Mouse (Mus musculus) left cerebral cortex, postnatal 10 days (tissue): ENCODE results near the gene Mien1. TPM values are rescaled to one million over a fixed set of nuclear protein-coding genes. Genes with fewer than 3 reads are reported as not detected.
A peak's percentile ranks its signal among the peaks of the same experiment; 100 is the strongest.

Source experiments
- DNase-seq, 2 experiments: peaks; one replicate each; pipeline ENCODE4 v3.0.0; 2021 to 2022; ENCODE audit warnings: low spot score in 2 of 2, mixed read lengths in 1 of 2; ENCODE audit errors: extremely low spot score in 1 of 2
- intact Hi-C: fragments of 180-260 bp; cut with DNase I; formaldehyde crosslinking; loops from one replicate; pipeline ENCODE4 v1.15.1; 2025
- total RNA-seq, 2 experiments: library from RNA; stranded (reverse); gene quantifications; 2 replicates each; pipeline ENCODE4 v1.2.3; 2021

The Mien1 gene
- total RNA-seq, 2 experiments from 2014 or later, result 104 to 117 TPM

GRCm38 (mm10) chr11:98445238-98445637 lies 6.4 kb upstream of the Mien1 start:
- DNase-seq, result no peak
- intact Hi-C loops, result no loop called here

GRCm38 (mm10) chr11:98443688-98444087 lies 4.9 kb upstream of the Mien1 start:
- DNase-seq, result no peak
- intact Hi-C loops, result no loop called here

GRCm38 (mm10) chr11:98437441-98437840 lies 1.4 kb downstream of the Mien1 start:
- peak in 1 of 2 experiments; percentile 22 for DNase-seq
- intact Hi-C loops, result loop anchor here (5.0 kb wide), 1 partner anchor 90 kb away; the partner anchor contains the start of gene Ppp1r1b

- intact Hi-C loops, result loop anchor here (5.0 kb wide), 1 partner anchor 88 kb away; the partner anchor contains the start of gene Ppp1r1b
- DNase-seq, result peak in 1 of 2 experiments; percentile 17
Observed at GRCm38 (mm10) chr11:98435723-98436122, 3.1 kb downstream of the Mien1 start.

- intact Hi-C loops, result no loop called here
- DNase-seq, result no peak
Observed at GRCm38 (mm10) chr11:98431743-98432502, 6.9 kb downstream of the Mien1 start.

- intact Hi-C loops, result no loop called here
Observed at GRCm38 (mm10) chr11:98428436-98428835, 10.4 kb downstream of the Mien1 start.

GRCm38 (mm10) chr11:98426592-98426991 lies 12.2 kb downstream of the Mien1 start:
- intact Hi-C loops, result no loop called here
- DNase-seq, result no peak

More at GRCm38 (mm10) chr11:98428436-98428835, 10.4 kb downstream of the Mien1 start:
- DNase-seq, result no peak

- intact Hi-C loops, result no loop called here
- DNase-seq, result no peak
Observed at GRCm38 (mm10) chr11:98418939-98419547, 19.7 kb downstream of the Mien1 start.

GRCm38 (mm10) chr11:98418273-98418672 lies 20.5 kb downstream of the Mien1 start:
- intact Hi-C loops, result no loop called here
- DNase-seq, result no peak

GRCm38 (mm10) chr11:98417074-98417473 lies 21.7 kb downstream of the Mien1 start:
- no peak for DNase-seq
- intact Hi-C loops, result no loop called here

GRCm38 (mm10) chr11:98414162-98414561 lies 24.6 kb downstream of the Mien1 start:
- no peak for DNase-seq
- intact Hi-C loops, result no loop called here

GRCm38 (mm10) chr11:98413731-98414130 lies 25.1 kb downstream of the Mien1 start:
- no peak for DNase-seq
- intact Hi-C loops, result no loop called here

GRCm38 (mm10) chr11:98412797-98413301 lies 25.9 kb downstream of the Mien1 start:
- intact Hi-C loops, result no loop called here
- DNase-seq, result no peak

GRCm38 (mm10) chr11:98412273-98412796 lies 26.5 kb downstream of the Mien1 start, which contains the start of gene Erbb2:
Gene Erbb2 (plus strand): TSS chr11:98412470.
- DNase-seq, result peak in 1 of 2 experiments; percentile 76
- intact Hi-C loops, result no loop called here

- DNase-seq, result peak in 1 of 2 experiments; percentile 49
- intact Hi-C loops, result no loop called here
Observed at GRCm38 (mm10) chr11:98409341-98409822, 29.4 kb downstream of the Mien1 start.

GRCm38 (mm10) chr11:98408872-98409271 lies 29.9 kb downstream of the Mien1 start:
- intact Hi-C loops, result no loop called here

GRCm38 (mm10) chr11:98406621-98407020 lies 32.2 kb downstream of the Mien1 start:
- intact Hi-C loops, result no loop called here
- no peak for DNase-seq

More at GRCm38 (mm10) chr11:98408872-98409271, 29.9 kb downstream of the Mien1 start:
- no peak for DNase-seq

GRCm38 (mm10) chr11:98400816-98401215 lies 38.0 kb downstream of the Mien1 start:
- DNase-seq, result no peak
- intact Hi-C loops, result no loop called here

GRCm38 (mm10) chr11:98400161-98400726 lies 38.5 kb downstream of the Mien1 start, which contains the start of gene Pgap3:
Gene Pgap3 (minus strand): TSS chr11:98400490.
- intact Hi-C loops, result no loop called here

More at GRCm38 (mm10) chr11:98400161-98400726, 38.5 kb downstream of the Mien1 start, which contains the start of gene Pgap3:
- DNase-seq, result peak; percentile 85 to 92
